Mouse (Mus musculus) embryonic facial prominence, embryonic 10.5 days (tissue): Measurements from ENCODE around the gene Tmub2. TPM values are rescaled to one million over a fixed set of nuclear protein-coding genes. Genes with fewer than 3 reads are reported as not detected.

Experiments
- DNase-seq: peaks from one replicate; pipeline ENCODE4 v3.0.0-alpha.2; 2017; ENCODE audit warnings: low spot score
- H3K27ac ChIP-seq: fragments of 300-500 bp; sonication (generic); replicated peaks from 2 replicates; pipeline ENCODE4 v1.5.1; 2016; ENCODE audit warnings: mild to moderate bottlenecking
- H3K27me3 ChIP-seq: fragments of 300-500 bp; sonication (generic); replicated peaks from 2 replicates; pipeline ENCODE4 v1.6.1; 2016; ENCODE audit warnings: low read depth, mild to moderate bottlenecking; ENCODE audit not compliant: poor library complexity, severe bottlenecking
- H3K36me3 ChIP-seq: fragments of 300-500 bp; sonication (generic); replicated peaks from 2 replicates; pipeline ENCODE4 v1.6.1; 2016; ENCODE audit warnings: mild to moderate bottlenecking, moderate library complexity
- H3K4me1 ChIP-seq: fragments of 300-500 bp; sonication (generic); 2 replicates; pipeline ENCODE4 v1.6.1; 2016
- H3K4me3 ChIP-seq: fragments of 300-500 bp; sonication (generic); 2 replicates; pipeline ENCODE4 v1.5.1; 2016; ENCODE audit warnings: mild to moderate bottlenecking, moderate library complexity
- H3K9me3 ChIP-seq: fragments of 300-500 bp; sonication (generic); 2 replicates; pipeline ENCODE4 v1.6.1; 2016; ENCODE audit warnings: mild to moderate bottlenecking
- WGBS: fragments of 180-500 bp; shearing (Covaris S2); methylation state at CpG from one replicate; pipeline ENCODE4 v1.1.7; 2016; 5-methylcytosine and 5-hydroxymethylcytosine counted together
- polyA plus RNA-seq: library from polyadenylated mRNA; unstranded; fragments of >200 nt; fragmentation: Nextera tagmentation; extraction: Ambion mirVana; gene quantifications from 2 replicates; pipeline ENCODE4 v1.2.1, GENCODE M21; 2016

Gene Tmub2
- polyA plus RNA-seq, 1 experiment from 2014 or later = 46.2 TPM

DNA sequence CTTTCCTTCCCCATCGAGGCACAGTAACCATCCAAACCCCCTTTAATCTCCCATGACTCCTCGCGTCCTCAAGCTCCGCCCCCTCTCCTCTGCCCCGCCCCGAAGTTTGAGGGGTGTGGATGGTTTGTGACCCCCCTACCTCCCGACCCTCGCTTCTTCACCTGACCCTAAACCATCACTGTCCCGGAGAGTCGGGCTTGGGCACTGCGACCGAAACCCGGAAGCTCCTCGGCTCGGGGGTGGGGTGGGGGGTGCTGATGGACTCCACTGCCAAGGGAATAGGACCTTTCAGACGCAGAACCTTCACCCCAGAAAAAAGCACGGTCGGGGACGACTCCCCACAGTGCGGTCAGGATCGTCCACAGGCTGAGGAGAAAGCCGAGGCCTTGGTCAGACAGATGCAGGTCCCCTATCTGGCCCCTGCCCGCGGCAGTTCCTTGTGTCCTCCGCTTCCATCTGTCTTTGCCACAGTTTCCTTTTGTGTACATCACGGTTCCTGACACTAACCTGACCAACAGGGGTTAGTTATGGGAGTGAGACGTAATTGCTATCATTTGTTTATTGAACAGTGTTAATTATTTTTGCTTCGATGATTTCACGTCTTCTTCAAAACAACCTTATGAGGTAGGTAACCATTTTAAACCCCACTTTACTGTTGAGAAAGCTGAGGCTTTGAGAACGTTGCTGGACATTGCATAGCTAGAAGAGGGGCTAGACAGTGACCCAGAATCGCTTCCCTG is 534 bp downstream of the Tmub2 start:
- H3K27ac ChIP-seq = peak overlapping the region; percentile 88
- H3K27me3 ChIP-seq = no peaks in the 10 kb centered on the region
- peak overlapping the region; percentile 90 for H3K4me3 ChIP-seq
- peaks cover 32% of the 10 kb centered on the region for H3K36me3 ChIP-seq
- 7% methylated on average over 31 of the region's 31 CpGs for WGBS
- no peaks in the 10 kb centered on the region for H3K9me3 ChIP-seq
- H3K4me1 ChIP-seq = peaks cover 27% of the 10 kb centered on the region
- DNase-seq = no peak

DNA sequence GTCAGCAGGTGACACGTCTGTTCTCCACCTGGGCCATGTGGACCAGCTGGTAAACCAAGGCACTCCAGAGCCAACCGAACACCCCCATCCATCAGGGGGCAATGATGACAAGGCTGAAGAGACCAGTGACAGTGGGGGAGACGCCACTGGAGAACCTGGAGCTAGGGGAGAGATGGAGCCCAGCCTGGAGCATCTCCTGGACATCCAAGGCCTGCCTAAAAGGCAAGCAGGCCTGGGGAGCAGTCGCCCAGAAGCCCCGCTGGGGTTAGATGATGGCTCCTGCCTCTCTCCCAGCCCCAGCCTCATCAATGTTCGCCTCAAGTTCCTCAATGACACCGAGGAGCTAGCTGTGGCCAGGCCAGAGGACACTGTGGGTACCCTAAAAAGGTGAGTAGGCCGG is 2.8 kb downstream of the Tmub2 start:
- H3K4me1 ChIP-seq = peaks cover 35% of the 10 kb centered on the region
- no peaks in the 10 kb centered on the region for H3K9me3 ChIP-seq
- H3K36me3 ChIP-seq = peaks cover 55% of the 10 kb centered on the region
- H3K27ac ChIP-seq = no peak overlapping the region
- peak overlapping the region; percentile 20; the same call in 1 of the 2 replicates for H3K4me3 ChIP-seq
- 87% methylated on average over 8 of the region's 8 CpGs for WGBS
- no peak for DNase-seq
- no peaks in the 10 kb centered on the region for H3K27me3 ChIP-seq

DNA sequence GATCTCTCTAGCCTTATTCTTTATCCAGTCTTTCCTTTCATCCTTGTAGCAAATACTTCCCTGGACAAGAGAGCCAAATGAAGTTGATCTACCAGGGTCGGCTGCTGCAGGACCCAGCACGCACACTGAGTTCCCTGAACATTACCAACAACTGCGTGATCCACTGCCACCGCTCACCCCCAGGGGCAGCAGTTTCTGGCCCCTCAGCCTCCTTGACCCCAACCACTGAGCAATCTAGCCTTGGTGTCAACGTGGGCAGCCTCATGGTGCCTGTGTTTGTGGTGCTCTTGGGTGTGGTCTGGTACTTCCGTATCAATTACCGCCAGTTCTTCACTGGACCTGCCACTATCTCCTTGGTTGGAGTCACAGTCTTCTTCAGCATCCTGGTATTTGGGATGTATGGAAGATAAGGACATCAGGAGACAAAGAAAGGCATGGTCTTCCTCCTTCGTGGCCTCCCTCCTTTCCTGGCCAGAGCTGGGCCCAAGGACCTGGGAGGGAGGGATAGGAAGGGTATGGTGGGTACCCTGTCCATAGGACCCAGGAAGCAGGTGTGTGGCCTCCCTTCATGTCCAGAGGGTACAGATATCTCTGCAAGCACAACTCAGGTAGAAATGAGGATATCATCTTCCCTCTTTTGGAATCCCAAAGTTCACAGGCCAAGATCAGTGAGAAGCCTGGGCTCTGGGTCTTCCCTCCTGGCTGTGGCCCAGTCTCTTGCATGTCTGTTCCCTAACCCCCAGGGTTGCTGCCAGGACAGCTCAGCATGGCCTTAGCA is 3.5 kb downstream of the Tmub2 start:
- WGBS = 86% methylated on average over 8 of the region's 8 CpGs
- DNase-seq = no peak
- no peak overlapping the region for H3K27ac ChIP-seq
- H3K4me3 ChIP-seq = peak overlapping the region; percentile 20; the same call in 1 of the 2 replicates
- peaks cover 35% of the 10 kb centered on the region for H3K4me1 ChIP-seq
- H3K9me3 ChIP-seq = no peaks in the 10 kb centered on the region
- no peaks in the 10 kb centered on the region for H3K27me3 ChIP-seq
- peaks cover 62% of the 10 kb centered on the region for H3K36me3 ChIP-seq

DNA sequence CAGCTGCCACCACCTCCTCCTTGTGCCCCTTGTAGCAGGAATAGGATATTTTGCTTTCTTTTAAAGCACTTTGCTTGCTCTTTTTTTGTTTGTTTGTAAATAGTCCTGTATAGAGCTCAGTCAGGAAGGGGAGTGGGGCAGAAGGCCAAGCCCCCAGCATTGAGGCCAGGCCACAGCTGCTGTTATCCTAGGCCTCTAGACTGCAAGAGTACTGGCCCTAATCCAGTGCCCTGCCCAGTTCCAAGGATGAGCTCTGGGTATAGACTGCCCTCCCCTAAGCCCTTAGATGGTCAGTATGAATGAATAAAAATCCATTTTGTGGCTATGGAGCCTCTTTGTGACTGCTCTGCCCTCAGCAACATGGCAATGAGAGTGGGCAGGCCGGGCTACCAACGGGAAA is 4.2 kb downstream of the Tmub2 start:
- Histone ChIP-seq H3K9me3 (no peaks in the 10 kb centered on the region), H3K4me3 (no peak overlapping the region; the same call in 1 of the 2 replicates), H3K27me3 (no peaks in the 10 kb centered on the region), H3K4me1 (peaks cover 35% of the 10 kb centered on the region), H3K36me3 (peaks cover 69% of the 10 kb centered on the region), H3K27ac (no peak overlapping the region)
- no peak for DNase-seq
- WGBS = 74% methylated on average over 2 of the region's 2 CpGs

DNA sequence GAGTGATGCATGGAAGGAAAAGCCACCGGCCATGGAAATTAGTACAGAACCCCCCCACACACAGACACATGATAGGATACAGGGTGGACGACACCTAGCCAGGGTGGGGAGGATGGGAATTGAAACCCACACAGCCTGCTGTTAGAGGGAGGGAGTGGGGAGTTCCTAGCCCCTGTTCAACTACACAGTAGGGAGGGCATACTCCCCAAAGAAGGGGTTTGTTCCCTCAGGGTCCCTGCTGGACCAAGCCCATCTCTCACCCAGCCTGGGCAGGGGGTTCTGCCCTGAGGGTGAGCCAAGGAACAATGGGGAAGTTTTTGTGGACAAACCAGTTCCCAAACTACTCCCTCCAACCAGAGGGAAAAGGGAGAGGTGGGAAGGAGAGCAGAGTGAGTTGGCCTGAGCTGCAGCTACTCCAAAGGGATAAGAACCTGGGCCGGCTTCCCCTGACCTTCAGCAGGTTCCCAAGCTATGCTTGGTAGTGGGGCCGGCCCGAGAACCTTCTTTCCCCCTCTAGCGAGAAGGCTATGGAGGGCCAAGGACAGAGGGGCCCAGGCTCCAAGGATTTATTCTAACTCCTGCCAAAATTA is 4.9 kb downstream of the Tmub2 start:
- H3K9me3 ChIP-seq = no peaks in the 10 kb centered on the region
- peaks cover 76% of the 10 kb centered on the region for H3K36me3 ChIP-seq
- no peaks in the 10 kb centered on the region for H3K27me3 ChIP-seq
- peaks cover 42% of the 10 kb centered on the region for H3K4me1 ChIP-seq
- H3K4me3 ChIP-seq = no peak overlapping the region; the same call in 1 of the 2 replicates
- 50% methylated on average over 6 of the region's 6 CpGs for WGBS
- no peak overlapping the region for H3K27ac ChIP-seq
- no peak for DNase-seq

DNA sequence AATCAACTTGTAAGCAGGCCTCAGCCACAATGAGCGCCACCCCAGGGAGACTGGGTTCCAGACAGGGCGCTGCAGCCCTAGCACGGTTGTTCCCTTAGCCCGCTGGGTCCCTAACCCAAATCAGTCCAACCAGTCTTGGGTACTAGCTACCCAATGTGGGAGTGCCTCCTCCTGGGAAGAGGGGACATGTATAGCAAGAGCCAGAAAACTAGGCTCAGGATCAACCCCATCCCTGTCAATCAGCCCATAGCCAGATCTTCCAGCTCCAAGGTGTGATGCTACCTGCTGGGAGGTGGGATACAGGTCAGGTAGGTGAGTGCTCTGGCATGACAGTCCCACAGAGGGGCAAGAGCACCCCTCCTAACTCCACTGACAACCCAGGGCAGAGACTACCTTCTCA is 5.4 kb downstream of the Tmub2 start:
- H3K27ac ChIP-seq = no peak overlapping the region
- H3K9me3 ChIP-seq = no peaks in the 10 kb centered on the region
- H3K4me1 ChIP-seq = peaks cover 47% of the 10 kb centered on the region
- no peaks in the 10 kb centered on the region for H3K27me3 ChIP-seq
- H3K4me3 ChIP-seq = peak overlapping the region; percentile 30; the same call in 1 of the 2 replicates
- WGBS = 75% methylated on average over 4 of the region's 4 CpGs
- no peak for DNase-seq
- peaks cover 80% of the 10 kb centered on the region for H3K36me3 ChIP-seq

DNA sequence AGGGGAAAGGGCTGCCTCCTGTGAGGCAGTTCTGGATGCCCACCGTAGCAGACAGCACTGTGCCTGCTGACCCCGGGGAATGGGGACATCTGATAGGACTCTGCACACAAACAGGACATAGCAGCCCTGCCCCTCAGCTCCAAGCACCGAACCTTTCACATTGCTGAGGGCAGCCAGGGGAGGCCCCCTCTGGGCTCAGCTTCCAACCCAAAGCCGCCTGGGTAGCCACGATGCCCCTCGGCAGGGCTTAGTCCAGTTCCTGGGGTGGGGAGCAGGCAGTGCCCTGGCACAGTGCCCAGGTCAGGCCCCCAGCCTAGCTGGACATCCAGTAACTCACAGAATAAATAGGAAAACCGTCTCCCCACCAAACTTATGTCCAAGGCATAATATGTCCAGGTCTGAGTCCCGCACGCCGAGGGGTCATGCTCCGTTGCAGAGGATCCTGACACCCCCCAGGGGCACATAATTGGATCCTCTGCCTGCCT is 6.4 kb downstream of the Tmub2 start:
- no peaks in the 10 kb centered on the region for H3K27me3 ChIP-seq
- DNase-seq = no peak
- H3K9me3 ChIP-seq = no peaks in the 10 kb centered on the region
- peaks cover 80% of the 10 kb centered on the region for H3K36me3 ChIP-seq
- no peak overlapping the region; the same call in 1 of the 2 replicates for H3K27ac ChIP-seq
- 0 out of 2 replicates have a peak overlapping the region, but pooled peaks have one; percentile 11 for H3K4me3 ChIP-seq
- H3K4me1 ChIP-seq = peaks cover 44% of the 10 kb centered on the region
- WGBS = 85% methylated on average over 11 of the region's 11 CpGs

DNA sequence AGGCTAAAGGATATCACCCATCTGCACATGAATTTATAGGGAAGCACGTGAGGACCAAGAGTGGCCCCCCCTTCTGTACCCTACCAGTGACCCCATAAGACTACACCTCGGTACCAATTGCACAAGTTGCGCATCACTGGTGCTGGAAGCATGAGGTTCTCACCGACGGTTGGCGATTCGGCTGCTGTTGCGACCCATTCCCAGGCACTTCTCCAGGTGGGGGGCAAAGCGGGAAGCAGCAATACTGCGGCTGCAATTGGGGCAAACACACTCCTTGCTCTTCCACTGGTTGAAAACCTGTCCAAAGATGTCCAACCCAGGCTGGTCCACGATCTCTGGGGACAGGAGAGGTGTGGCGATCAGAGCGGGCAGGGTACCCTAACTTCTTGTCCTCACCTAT is 9.2 kb downstream of the Tmub2 start:
- Histone ChIP-seq H3K36me3 (peaks cover 61% of the 10 kb centered on the region), H3K9me3 (no peaks in the 10 kb centered on the region), H3K27me3 (no peaks in the 10 kb centered on the region), H3K27ac (no peak overlapping the region), H3K4me3 (peak overlapping the region; percentile 96; the same call in 1 of the 2 replicates), H3K4me1 (peaks cover 48% of the 10 kb centered on the region)
- no peak for DNase-seq
- 95% methylated on average over 13 of the region's 13 CpGs for WGBS

DNA sequence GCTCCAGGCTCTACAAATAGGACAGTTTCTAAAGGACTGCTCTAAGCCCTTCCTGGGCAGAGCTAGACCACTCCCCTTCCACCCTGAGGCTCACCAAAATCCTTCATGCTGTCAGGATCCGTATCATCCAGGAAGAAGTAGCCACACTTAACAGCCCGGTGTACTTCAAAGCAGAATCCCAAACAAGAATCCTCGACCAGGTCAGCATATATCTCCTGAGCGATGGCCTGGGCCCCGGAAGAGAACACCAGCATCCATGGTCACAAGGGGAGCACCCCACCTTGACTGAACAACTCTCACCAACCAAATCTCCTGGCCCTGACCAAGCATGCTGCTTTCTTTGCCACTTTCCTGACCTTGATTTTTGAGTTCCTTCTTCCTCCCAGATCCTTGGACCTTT is 9.7 kb downstream of the Tmub2 start:
- Histone ChIP-seq H3K4me3 (peak overlapping the region; percentile 96), H3K27me3 (no peaks in the 10 kb centered on the region), H3K27ac (no peak overlapping the region), H3K4me1 (peaks cover 46% of the 10 kb centered on the region), H3K9me3 (no peaks in the 10 kb centered on the region), H3K36me3 (peaks cover 56% of the 10 kb centered on the region)
- 82% methylated on average over 5 of the region's 5 CpGs for WGBS
- DNase-seq = no peak

DNA sequence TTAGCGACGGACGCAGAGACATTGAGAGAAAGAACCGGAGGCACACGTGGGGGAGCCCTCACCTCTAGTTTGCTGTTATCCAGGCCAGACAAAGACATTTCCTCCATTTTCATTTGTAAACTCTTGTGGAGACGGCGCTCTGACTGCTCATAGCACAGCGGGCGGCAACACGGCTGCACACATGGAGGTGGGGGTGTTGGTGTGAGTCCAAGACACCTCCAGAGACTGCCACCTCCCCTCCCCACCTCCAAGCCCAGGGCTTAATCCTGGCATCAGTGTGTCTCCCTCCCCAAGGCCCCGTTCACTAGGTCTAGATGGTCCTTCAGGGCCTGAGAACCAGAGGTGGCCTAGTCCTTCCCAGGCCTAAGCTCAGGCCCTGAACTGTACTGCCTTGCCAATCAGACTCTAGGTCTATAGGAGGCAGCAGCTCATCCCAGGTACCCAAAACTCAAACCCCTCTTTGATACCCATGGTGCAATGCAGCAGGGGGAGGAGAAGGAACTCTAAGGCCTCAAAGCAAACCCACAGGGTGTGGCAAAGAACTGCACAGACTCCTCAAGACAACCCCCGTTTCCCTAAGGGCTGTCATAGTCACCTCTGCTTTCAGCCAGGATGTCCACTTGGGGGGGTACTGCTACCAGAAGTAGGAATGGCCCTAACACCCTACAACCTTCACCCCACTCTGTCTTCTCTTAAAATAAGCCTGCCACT is 10.3 kb downstream of the Tmub2 start:
- Histone ChIP-seq H3K4me3 (peak overlapping the region; percentile 96), H3K27ac (peak overlapping the region; percentile 98), H3K4me1 (peaks cover 44% of the 10 kb centered on the region), H3K27me3 (no peaks in the 10 kb centered on the region), H3K9me3 (no peaks in the 10 kb centered on the region), H3K36me3 (peaks cover 50% of the 10 kb centered on the region)
- 77% methylated on average over 12 of the region's 12 CpGs for WGBS
- DNase-seq = no peak

DNA sequence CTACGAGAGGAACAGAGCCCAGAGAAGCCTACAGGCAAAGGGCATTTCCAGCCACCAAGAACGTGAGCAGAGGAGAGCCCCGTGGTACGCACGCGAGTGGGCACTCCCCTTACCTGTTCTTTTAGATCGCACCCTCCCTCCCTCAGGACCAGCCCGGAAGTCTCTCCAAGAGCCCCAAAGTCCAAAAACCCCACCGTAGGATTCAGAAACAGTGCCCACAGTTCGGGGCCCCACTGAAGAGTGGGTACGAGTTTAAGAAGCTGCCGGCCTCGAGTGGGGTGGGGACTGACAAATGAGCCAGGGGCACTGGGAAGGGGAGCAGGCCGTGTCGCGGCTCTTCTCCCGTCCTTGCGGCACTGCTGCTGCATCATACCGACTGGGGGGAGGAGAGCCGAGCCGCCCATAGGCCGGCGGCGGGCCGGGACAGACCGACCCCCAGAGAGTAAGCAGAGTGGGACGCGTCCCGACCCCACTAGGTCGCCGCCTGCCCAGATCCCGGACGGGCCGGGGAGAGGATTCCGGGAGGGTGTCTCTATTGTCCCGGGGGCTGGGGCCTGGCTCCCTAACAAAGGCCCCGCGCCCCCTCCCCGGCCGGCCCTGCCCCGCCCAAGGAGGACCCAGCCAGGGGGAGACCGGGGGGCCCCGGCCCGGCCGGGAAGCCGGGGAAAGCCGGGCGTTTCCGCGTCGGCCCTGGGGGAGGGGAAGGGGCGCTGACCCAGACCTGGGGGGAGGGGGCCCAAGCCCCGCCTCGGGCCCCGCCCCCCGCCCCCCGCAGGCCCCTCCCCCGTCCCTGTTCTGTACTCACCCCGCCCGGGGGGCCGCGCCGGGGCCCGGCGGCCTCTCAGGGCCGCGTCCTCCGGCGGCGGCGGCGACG is 11.1 kb downstream of the Tmub2 start:
- WGBS = under 1% methylated on average over 58 of the region's 73 CpGs
- peak; percentile 90 for DNase-seq

More for the DNA sequence above, 11.1 kb downstream of the Tmub2 start:
- Histone ChIP-seq H3K36me3 (peaks cover 42% of the 10 kb centered on the region), H3K4me3 (peak overlapping the region; percentile 96), H3K27ac (peak overlapping the region; percentile 98), H3K27me3 (no peaks in the 10 kb centered on the region), H3K4me1 (peaks cover 36% of the 10 kb centered on the region), H3K9me3 (no peaks in the 10 kb centered on the region)
